Comparison of ENCODE assay signal across 23 mouse cellular contexts in the genomic region with DNA sequence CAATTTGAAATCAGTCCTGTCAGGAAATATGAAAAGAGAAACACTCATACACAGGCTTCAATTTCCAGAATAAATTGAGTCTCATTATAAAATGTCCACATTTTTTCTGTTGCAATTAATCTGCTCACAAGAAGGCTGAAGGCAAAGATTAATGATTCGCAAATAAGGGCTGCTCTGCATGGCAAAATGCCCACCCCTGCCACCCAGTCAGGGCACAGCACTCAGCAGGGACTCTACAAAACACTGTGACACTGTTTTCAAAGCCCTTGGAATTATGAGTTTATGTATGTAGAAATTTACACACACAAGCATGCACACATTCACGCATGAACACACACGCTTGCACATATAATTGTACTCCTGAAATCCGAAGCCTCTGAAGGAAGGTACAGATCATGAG. TPM values are rescaled to one million over a fixed set of nuclear protein-coding genes. Genes with fewer than 3 reads are reported as not detected.
A peak's percentile ranks its signal among the peaks of the same experiment; 100 is the strongest.
DNase-seq lines count a peak whose midpoint lies in the region; ATAC-seq and TF ChIP-seq lines count a peak whose summit lies in the region.
"Had no signal": no experiment of that assay in that cellular context is flagged by ENCODE, and none has a peak within 500 bp of the region (broad histone marks: within the 10 kb centered on the region; RNA-seq: fewer than 3 reads in every experiment).

No protein-coding gene starts in this region.

- H3K4me2 ChIP-seq in hindbrain, postnatal 0 days (ENCODE audit: low read depth, low read length), result no peak overlapping the region
- H3K4me2 ChIP-seq in hindbrain, embryonic 11.5 days (replicated peaks; ENCODE audit: low read depth, low read length), result no peak overlapping the region
- no peak overlapping the region for H3K4me2 ChIP-seq in midbrain, embryonic 14.5 days (ENCODE audit: low read length)
- H3K4me2 ChIP-seq in midbrain, embryonic 15.5 days, result no peak overlapping the region
- H3K4me2 ChIP-seq in intestine, embryonic 16.5 days (ENCODE audit: low read depth, low read length), result no peak overlapping the region
- H3K4me2 ChIP-seq: neural tube, embryonic 15.5 days had no signal

- TF ChIP-seq CTCF in hindbrain, postnatal 0 days (IDR thresholded peaks at IDR 0.05; ENCODE audit: low read depth), result no peak

- H3K27ac ChIP-seq in hindbrain, postnatal 0 days, result no peak overlapping the region
- H3K27ac ChIP-seq in hindbrain, embryonic 11.5 days (ENCODE audit: low read depth, low read length), result no peak overlapping the region
- no peak overlapping the region for H3K27ac ChIP-seq in midbrain, embryonic 14.5 days (replicated peaks; ENCODE audit: low read depth, low read length)
- H3K27ac ChIP-seq in midbrain, embryonic 15.5 days, result no peak overlapping the region
- H3K27ac ChIP-seq in intestine, embryonic 16.5 days (ENCODE audit: low read length), result no peak overlapping the region
- H3K27ac ChIP-seq: heart, embryonic 10.5 days; neural tube, embryonic 15.5 days had no signal

- H3K9ac ChIP-seq in hindbrain, postnatal 0 days (replicated peaks; ENCODE audit: low read length), result no peak overlapping the region
- H3K9ac ChIP-seq in hindbrain, embryonic 11.5 days (ENCODE audit: low read depth, low read length), result no peak overlapping the region
- H3K9ac ChIP-seq in midbrain, embryonic 14.5 days (replicated peaks; ENCODE audit: low read length), result no peak overlapping the region
- no peak overlapping the region for H3K9ac ChIP-seq in midbrain, embryonic 15.5 days
- H3K9ac ChIP-seq in intestine, embryonic 16.5 days (ENCODE audit: low read depth, low read length), result no peak overlapping the region
- H3K9ac ChIP-seq: neural tube, embryonic 15.5 days had no signal

- no peak overlapping the region for H3K4me3 ChIP-seq in hindbrain, postnatal 0 days (ENCODE audit: low read length)
- no peak overlapping the region for H3K4me3 ChIP-seq in hindbrain, embryonic 11.5 days (ENCODE audit: low read depth, low read length)
- no peak overlapping the region for H3K4me3 ChIP-seq in midbrain, embryonic 14.5 days (replicated peaks; ENCODE audit: low read depth, low read length)
- no peak overlapping the region for H3K4me3 ChIP-seq in midbrain, embryonic 15.5 days
- H3K4me3 ChIP-seq in intestine, embryonic 16.5 days (ENCODE audit: low read length), result no peak overlapping the region
- H3K4me3 ChIP-seq: heart, embryonic 10.5 days; neural tube, embryonic 15.5 days had no signal

- no peaks in the 10 kb centered on the region for H3K9me3 ChIP-seq in hindbrain, postnatal 0 days (ENCODE audit: low read length)
- no peaks in the 10 kb centered on the region for H3K9me3 ChIP-seq in hindbrain, embryonic 11.5 days (ENCODE audit: control insufficient read depth, low read length)
- no peaks in the 10 kb centered on the region for H3K9me3 ChIP-seq in midbrain, embryonic 14.5 days (ENCODE audit: control insufficient read depth, low read length)
- no peaks in the 10 kb centered on the region for H3K9me3 ChIP-seq in midbrain, embryonic 15.5 days
- no peaks in the 10 kb centered on the region for H3K9me3 ChIP-seq in intestine, embryonic 16.5 days (ENCODE audit: control insufficient read depth, low read length)
- H3K9me3 ChIP-seq: G1E; heart, embryonic 10.5 days; neural tube, embryonic 15.5 days had no signal

- 70% methylated on average over 4 of the region's 4 CpGs for WGBS in hindbrain, postnatal 0 days
- WGBS in hindbrain, embryonic 11.5 days, result 89% methylated on average over 4 of the region's 4 CpGs
- 85% methylated on average over 4 of the region's 4 CpGs for WGBS in midbrain, embryonic 14.5 days
- WGBS in midbrain, embryonic 15.5 days, result 81% methylated on average over 4 of the region's 4 CpGs
- 75% methylated on average over 4 of the region's 4 CpGs for WGBS in intestine, embryonic 16.5 days

- no peaks in the 10 kb centered on the region for H3K4me1 ChIP-seq in hindbrain, postnatal 0 days (ENCODE audit: insufficient read depth, low read length)
- H3K4me1 ChIP-seq in hindbrain, embryonic 11.5 days (replicated peaks; ENCODE audit: control insufficient read depth, insufficient read depth, low read length), result no peaks in the 10 kb centered on the region
- H3K4me1 ChIP-seq in midbrain, embryonic 14.5 days (ENCODE audit: control insufficient read depth, insufficient read depth, low read length), result no peaks in the 10 kb centered on the region
- no peaks in the 10 kb centered on the region for H3K4me1 ChIP-seq in midbrain, embryonic 15.5 days
- no peaks in the 10 kb centered on the region for H3K4me1 ChIP-seq in intestine, embryonic 16.5 days (ENCODE audit: control insufficient read depth, insufficient read depth, low read length)
- H3K4me1 ChIP-seq: heart, embryonic 10.5 days; neural tube, embryonic 15.5 days had no signal

- H3K36me3 ChIP-seq in hindbrain, postnatal 0 days (ENCODE audit: insufficient read depth, low read length), result no peaks in the 10 kb centered on the region
- H3K36me3 ChIP-seq in hindbrain, embryonic 11.5 days (ENCODE audit: control insufficient read depth, insufficient read depth, low read length), result no peaks in the 10 kb centered on the region
- H3K36me3 ChIP-seq in midbrain, embryonic 14.5 days (ENCODE audit: control insufficient read depth, insufficient read depth, low read length), result no peaks in the 10 kb centered on the region
- no peaks in the 10 kb centered on the region for H3K36me3 ChIP-seq in midbrain, embryonic 15.5 days (replicated peaks)
- H3K36me3 ChIP-seq in intestine, embryonic 16.5 days (ENCODE audit: control insufficient read depth, insufficient read depth, low read length), result no peaks in the 10 kb centered on the region
- H3K36me3 ChIP-seq: G1E; heart, embryonic 10.5 days; neural tube, embryonic 15.5 days had no signal

- H3K27me3 ChIP-seq in hindbrain, postnatal 0 days (ENCODE audit: insufficient read depth, low read length), result no peaks in the 10 kb centered on the region
- no peaks in the 10 kb centered on the region for H3K27me3 ChIP-seq in hindbrain, embryonic 11.5 days (ENCODE audit: control insufficient read depth, insufficient read depth, low read length)
- no peaks in the 10 kb centered on the region for H3K27me3 ChIP-seq in midbrain, embryonic 14.5 days (ENCODE audit: control insufficient read depth, insufficient read depth, low read length)
- H3K27me3 ChIP-seq in midbrain, embryonic 15.5 days (replicated peaks), result no peaks in the 10 kb centered on the region
- no peaks in the 10 kb centered on the region for H3K27me3 ChIP-seq in intestine, embryonic 16.5 days (replicated peaks; ENCODE audit: control insufficient read depth, insufficient read depth, low read length)
- H3K27me3 ChIP-seq: CH12.LX; neural tube, embryonic 15.5 days had no signal

- DNase-seq in hindbrain, postnatal 0 days (ENCODE audit: low spot score), result peak; percentile 26
- no peak for DNase-seq in hindbrain, embryonic 11.5 days (ENCODE audit: low spot score)
- peak; percentile 17 for DNase-seq in midbrain, embryonic 14.5 days
- DNase-seq in kidney, postnatal 14 days, result peak; percentile 32
- DNase-seq in layer of hippocampus, adult 9-11 months, result no peak
- DNase-seq: adrenal gland, adult 2 months; B cell, adult 2 months; cerebellum, adult 18-20 months; cerebellum, postnatal 36 days; embryo, embryonic 11 days; gastrocnemius, postnatal 10 days; heart, postnatal 4 days; lung, postnatal 4 days; right cerebral cortex, postnatal 14 days had no signal

- ATAC-seq in hindbrain, postnatal 0 days, result no peak
- no peak for ATAC-seq in hindbrain, embryonic 11.5 days (ENCODE audit: low FRiP score)
- no peak for ATAC-seq in midbrain, embryonic 14.5 days (ENCODE audit: low FRiP score, low TSS enrichment)
- ATAC-seq in midbrain, embryonic 15.5 days (replicated peaks), result no peak
- ATAC-seq in intestine, embryonic 16.5 days, result no peak
- ATAC-seq: forebrain, embryonic 16.5 days; inflammation-experienced regulatory T-cells, adult 6 months had no signal

RNA-seq across cellular contexts. Expression of gene Rhoj, which starts 50.0 kb away (rescaled TPM):
- 27.2 and 37.6 TPM in 2 replicates for total RNA-seq in hindbrain, postnatal 0 days (2014; rRNA removed)
- polyA plus RNA-seq in hindbrain, postnatal 0 days (2015; fragmentation: Nextera tagmentation; extraction: Ambion mirVana), result 16.5 and 18.9 TPM in 2 replicates
- polyA plus RNA-seq in hindbrain, embryonic 11.5 days (2014; fragmentation: Nextera tagmentation; extraction: Ambion mirVana), result 36.1 and 42.6 TPM in 2 replicates
- polyA plus RNA-seq in midbrain, embryonic 14.5 days (2014; fragmentation: Nextera tagmentation; extraction: Ambion mirVana), result 13.7 and 19.7 TPM in 2 replicates
- polyA plus RNA-seq in midbrain, embryonic 15.5 days (2015; fragmentation: Nextera tagmentation; extraction: Ambion mirVana), result 22.6 and 23.1 TPM in 2 replicates
- polyA plus RNA-seq in intestine, embryonic 16.5 days (2015; fragmentation: Nextera tagmentation; extraction: Ambion mirVana), result 37.6 and 37.7 TPM in 2 replicates
- total RNA-seq: CH12.LX; megakaryocyte-erythroid progenitor cell, adult 5-6 weeks had no signal
- polyA plus RNA-seq: G1E had no signal

Comparison
In these comparisons a context has a peak if more than half of its experiments do, and no peak if none do; other contexts are left out.
1. DNase-seq: peak in hindbrain, postnatal 0 days (single experiment), midbrain, embryonic 14.5 days (single experiment) and kidney, postnatal 14 days (single experiment); none in hindbrain, embryonic 11.5 days (single experiment) and layer of hippocampus, adult 9-11 months (single experiment).